Mouse (Mus musculus): ENCODE data around the gene Kirrel2.

Gene Kirrel2

DNA sequence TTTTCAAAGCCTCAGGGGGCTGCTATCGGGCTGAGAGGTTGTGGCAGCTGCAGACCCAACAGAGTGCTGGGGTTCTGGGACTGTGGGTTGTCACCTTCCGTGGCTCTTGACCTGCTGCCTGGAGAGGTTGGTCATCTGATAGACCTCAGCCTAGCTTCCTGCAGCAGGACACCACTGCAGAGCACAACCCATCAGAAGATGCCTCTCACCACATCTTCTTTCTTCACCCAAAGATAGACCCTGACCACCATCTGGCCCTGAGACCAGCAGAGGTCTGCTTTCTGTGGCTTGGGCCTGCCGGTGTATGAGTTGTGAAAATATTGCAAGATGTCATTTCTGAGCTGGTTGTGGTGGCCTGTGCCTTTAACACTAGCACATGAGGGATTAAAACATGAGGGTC lies 46.5 kb downstream of the Kirrel2 start:
- DNase-seq: no peak

DNA sequence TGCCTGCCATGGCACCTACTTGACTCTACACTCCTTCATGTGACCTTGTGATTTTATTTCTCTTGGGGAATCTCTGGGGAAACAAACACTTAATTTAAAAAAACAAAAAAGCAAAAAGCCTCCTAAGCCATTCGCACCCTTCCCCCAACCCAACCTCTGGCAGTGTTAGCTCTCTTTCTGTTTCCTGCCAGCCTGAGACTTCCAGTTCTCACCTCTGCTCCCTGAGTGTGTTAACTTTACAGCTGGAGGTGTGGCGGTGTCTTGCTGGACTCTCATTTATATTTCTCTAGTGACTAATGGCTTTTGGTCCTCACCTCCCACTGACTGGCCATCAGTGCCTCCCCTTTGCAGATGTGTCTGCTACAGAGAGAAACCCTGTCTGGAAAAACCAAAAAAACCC lies 47.7 kb downstream of the Kirrel2 start:
- no peak for DNase-seq

DNA sequence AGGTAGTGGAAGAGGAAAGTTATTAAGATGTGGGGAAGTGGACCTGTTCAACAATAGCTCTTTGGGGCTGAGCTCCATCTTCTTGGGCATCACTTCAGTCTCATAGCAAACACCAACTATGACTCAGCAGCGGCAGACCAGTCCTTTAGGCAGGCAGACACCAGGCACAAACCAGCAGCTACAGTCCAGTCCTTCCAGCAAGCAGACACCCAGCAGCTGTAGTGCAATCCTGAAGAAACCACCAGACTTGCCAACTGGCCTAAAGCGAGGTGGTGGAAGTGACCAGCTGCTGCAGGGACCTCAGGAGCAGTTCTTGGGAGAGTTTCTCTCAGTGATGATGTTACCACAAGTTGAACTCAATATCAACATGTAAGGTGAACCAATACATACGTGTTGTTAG lies 48.9 kb downstream of the Kirrel2 start:
- DNase-seq: no peak

DNA sequence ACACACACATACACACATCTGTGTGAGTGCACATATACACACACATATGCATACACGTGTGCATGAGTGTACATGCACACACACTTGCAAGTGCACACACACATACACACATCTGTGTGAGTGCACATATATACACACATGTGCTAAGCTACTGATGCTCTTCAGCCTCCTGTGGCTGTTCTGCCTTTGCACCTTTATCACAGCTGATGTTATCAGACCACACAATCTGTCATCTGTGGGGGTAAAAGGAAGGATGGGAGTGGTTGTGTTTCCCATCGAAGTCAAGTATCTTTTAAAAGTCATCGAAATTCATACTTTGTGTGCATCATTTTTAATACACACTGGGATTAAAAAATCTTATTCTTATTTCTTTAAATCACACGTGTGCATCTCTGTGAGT lies 55.1 kb downstream of the Kirrel2 start:
- DNase-seq: no peak

DNA sequence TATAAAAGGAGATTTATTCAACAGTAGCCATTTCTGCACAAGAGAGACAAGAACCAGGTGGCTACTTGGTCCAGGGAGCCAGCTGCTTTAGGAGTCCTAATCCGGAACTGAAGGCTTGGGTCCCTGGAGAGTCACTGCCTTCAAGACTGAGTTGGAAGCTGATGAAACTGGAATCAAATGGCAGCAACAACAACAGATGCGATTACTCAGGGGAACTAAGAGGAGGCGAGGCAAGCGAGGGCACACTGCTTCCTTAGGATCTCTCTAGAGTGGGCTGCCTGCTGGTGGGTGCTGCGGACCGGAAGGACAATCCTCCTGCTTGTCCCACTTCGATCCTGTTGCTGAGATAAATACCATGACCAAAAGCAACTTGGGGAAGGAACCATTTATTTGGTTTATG lies 57.8 kb downstream of the Kirrel2 start:
- DNase-seq: no peak
